Mouse (Mus musculus) hindbrain, embryonic 11.5 days (tissue): Measurements from ENCODE around the gene Gng7. TPM values are rescaled to one million over a fixed set of nuclear protein-coding genes. Genes with fewer than 3 reads are reported as not detected.

ENCODE experiments used
- ATAC-seq: fragments of 200-750 bp; cut with Nextera tagmentation; 2 replicates; pipeline ENCODE4 v1.8.0; 2017; ENCODE audit warnings: mild to moderate bottlenecking, moderate TSS enrichment, moderate library complexity; ENCODE audit not compliant: low FRiP score
- DNase-seq: peaks from one replicate; pipeline ENCODE4 v3.0.0-alpha.2; 2015; ENCODE audit warnings: low spot score
- H3K27ac ChIP-seq: fragments of 300-500 bp; sonication (generic); 2 replicates; pipeline ENCODE4 v1.5.1; 2014; ENCODE audit warnings: mild to moderate bottlenecking, low read depth, low read length
- H3K27me3 ChIP-seq: fragments of 300-500 bp; sonication (generic); 2 replicates; pipeline ENCODE4 v1.6.1; 2014; ENCODE audit warnings: mild to moderate bottlenecking, low read length, moderate library complexity, mixed read lengths; ENCODE audit not compliant: control insufficient read depth, insufficient read depth
- H3K36me3 ChIP-seq: fragments of 300-500 bp; sonication (generic); 2 replicates; pipeline ENCODE4 v1.6.1; 2014; ENCODE audit warnings: mild to moderate bottlenecking, low read length, moderate library complexity, mixed read lengths; ENCODE audit not compliant: control insufficient read depth, insufficient read depth
- H3K4me1 ChIP-seq: fragments of 300-500 bp; sonication (generic); replicated peaks from 2 replicates; pipeline ENCODE4 v1.6.1; 2014; ENCODE audit warnings: low read length, mixed read lengths; ENCODE audit not compliant: control insufficient read depth, insufficient read depth
- H3K4me2 ChIP-seq: fragments of 300-500 bp; sonication (generic); replicated peaks from 2 replicates; pipeline ENCODE4 v1.6.1; 2014; ENCODE audit warnings: mild to moderate bottlenecking, low read depth, low read length
- H3K4me3 ChIP-seq: fragments of 300-500 bp; sonication (generic); 2 replicates; pipeline ENCODE4 v1.5.1; 2014; ENCODE audit warnings: low read depth, low read length
- H3K9ac ChIP-seq: fragments of 300-500 bp; sonication (generic); 2 replicates; pipeline ENCODE4 v1.6.1; 2014; ENCODE audit warnings: low read depth, low read length
- H3K9me3 ChIP-seq: fragments of 300-500 bp; sonication (generic); 2 replicates; pipeline ENCODE4 v1.6.1; 2016; ENCODE audit warnings: low read length; ENCODE audit not compliant: control insufficient read depth
- WGBS: fragments of 180-500 bp; shearing (Covaris S2); extraction: QIAGEN DNeasy Blood & Tissue Kit; methylation state at CpG from one replicate; pipeline ENCODE4 v1.1.7; 2014; 5-methylcytosine and 5-hydroxymethylcytosine counted together
- polyA plus RNA-seq: library from polyadenylated mRNA; unstranded; fragments of >200 nt; fragmentation: Nextera tagmentation; extraction: Ambion mirVana; gene quantifications from 2 replicates; pipeline ENCODE4 v1.2.1, GENCODE M21; 2014

Gene Gng7
- polyA plus RNA-seq, 1 experiment from 2014 or later, result 7.2 TPM

- 12% methylated on average over 15 of the region's 16 CpGs for WGBS
- Histone ChIP-seq H3K4me2 (no peak overlapping the region), H3K9ac (no peak overlapping the region), H3K27ac (peak overlapping the region; percentile 30; the same call in 1 of the 2 replicates), H3K4me1 (peaks cover 7% of the 10 kb centered on the region), H3K9me3 (no peaks in the 10 kb centered on the region), H3K27me3 (no peaks in the 10 kb centered on the region), H3K36me3 (no peaks in the 10 kb centered on the region), H3K4me3 (no peak overlapping the region)
- ATAC-seq (0 out of 2 replicates have a peak, but pooled peaks have one; percentile 38), DNase-seq (peak; percentile 54)
Measured at GRCm38 (mm10) chr10:80960551-80961508, 53.9 kb downstream of the Gng7 start.

GRCm38 (mm10) chr10:80958979-80959637, 55.6 kb downstream of the Gng7 start:
- ATAC-seq (no peak), DNase-seq (no peak)
- Histone ChIP-seq H3K9ac (no peak overlapping the region), H3K27ac (no peak overlapping the region), H3K27me3 (no peaks in the 10 kb centered on the region), H3K4me3 (no peak overlapping the region), H3K4me1 (peaks cover 7% of the 10 kb centered on the region), H3K9me3 (no peaks in the 10 kb centered on the region), H3K4me2 (no peak overlapping the region), H3K36me3 (no peaks in the 10 kb centered on the region)
- 96% methylated on average over 5 of the region's 5 CpGs for WGBS

- H3K4me3 ChIP-seq, result no peak overlapping the region
- H3K9ac ChIP-seq, result no peak overlapping the region
- WGBS, result 70% methylated on average over 4 of the region's 4 CpGs
- H3K27me3 ChIP-seq, result no peaks in the 10 kb centered on the region
- no peak overlapping the region for H3K4me2 ChIP-seq
- H3K36me3 ChIP-seq, result no peaks in the 10 kb centered on the region
- ATAC-seq, result no peak
- H3K4me1 ChIP-seq, result peaks cover 7% of the 10 kb centered on the region
- no peak overlapping the region for H3K27ac ChIP-seq
- DNase-seq, result no peak
- H3K9me3 ChIP-seq, result no peaks in the 10 kb centered on the region
Measured at GRCm38 (mm10) chr10:80957791-80958190, 57.0 kb downstream of the Gng7 start.

GRCm38 (mm10) chr10:80956901-80957300, 57.8 kb downstream of the Gng7 start:
- WGBS, result 73% methylated on average over 6 of the region's 6 CpGs
- Histone ChIP-seq H3K36me3 (no peaks in the 10 kb centered on the region), H3K9me3 (no peaks in the 10 kb centered on the region), H3K4me2 (no peak overlapping the region), H3K4me1 (peaks cover 7% of the 10 kb centered on the region), H3K27me3 (no peaks in the 10 kb centered on the region), H3K9ac (no peak overlapping the region), H3K4me3 (no peak overlapping the region), H3K27ac (no peak overlapping the region)
- DNase-seq, result no peak
- ATAC-seq, result no peak

GRCm38 (mm10) chr10:80956385-80956784, 58.4 kb downstream of the Gng7 start:
- ATAC-seq (no peak), DNase-seq (no peak)
- 94% methylated on average over 8 of the region's 8 CpGs for WGBS
- Histone ChIP-seq H3K4me3 (no peak overlapping the region), H3K4me2 (no peak overlapping the region), H3K9me3 (no peaks in the 10 kb centered on the region), H3K36me3 (no peaks in the 10 kb centered on the region), H3K27ac (no peak overlapping the region), H3K4me1 (peaks cover 5% of the 10 kb centered on the region), H3K9ac (no peak overlapping the region), H3K27me3 (no peaks in the 10 kb centered on the region)

- ATAC-seq (0 out of 2 replicates have a peak, but pooled peaks have one; percentile 30), DNase-seq (peak; percentile 81)
- no peaks in the 10 kb centered on the region for H3K36me3 ChIP-seq
- no peak overlapping the region for H3K9ac ChIP-seq
- no peaks in the 10 kb centered on the region for H3K27me3 ChIP-seq
- no peaks in the 10 kb centered on the region for H3K4me1 ChIP-seq
- H3K27ac ChIP-seq, result no peak overlapping the region
- no peak overlapping the region for H3K4me3 ChIP-seq
- no peak overlapping the region for H3K4me2 ChIP-seq
- no peaks in the 10 kb centered on the region for H3K9me3 ChIP-seq
- WGBS, result 27% methylated on average over 9 of the region's 9 CpGs
Measured at GRCm38 (mm10) chr10:80955536-80955935, 59.2 kb downstream of the Gng7 start.

- 73% methylated on average over 6 of the region's 6 CpGs for WGBS
- ATAC-seq (no peak), DNase-seq (no peak)
- Histone ChIP-seq H3K27ac (no peak overlapping the region), H3K9ac (no peak overlapping the region), H3K4me1 (no peaks in the 10 kb centered on the region), H3K9me3 (no peaks in the 10 kb centered on the region), H3K27me3 (peaks cover 3% of the 10 kb centered on the region; the same call in 1 of the 2 replicates), H3K4me2 (no peak overlapping the region), H3K4me3 (no peak overlapping the region), H3K36me3 (no peaks in the 10 kb centered on the region)
Measured at GRCm38 (mm10) chr10:80954843-80955242, 59.9 kb downstream of the Gng7 start.

GRCm38 (mm10) chr10:80954415-80954814, 60.3 kb downstream of the Gng7 start:
- Histone ChIP-seq H3K4me3 (no peak overlapping the region), H3K9me3 (no peaks in the 10 kb centered on the region), H3K36me3 (no peaks in the 10 kb centered on the region), H3K4me2 (no peak overlapping the region), H3K9ac (no peak overlapping the region), H3K4me1 (no peaks in the 10 kb centered on the region), H3K27ac (no peak overlapping the region), H3K27me3 (peaks cover 3% of the 10 kb centered on the region; the same call in 1 of the 2 replicates)
- ATAC-seq (no peak), DNase-seq (no peak)
- WGBS, result 84% methylated on average over 13 of the region's 13 CpGs
